Mouse (Mus musculus) limb, embryonic 13.5 days (tissue): ENCODE measurements around the gene Sptb. TPM values are rescaled to one million over a fixed set of nuclear protein-coding genes. Genes with fewer than 3 reads are reported as not detected.
A peak's percentile ranks its signal among the peaks of the same experiment; 100 is the strongest.

Experiments used
- ATAC-seq: fragments of 200-750 bp; cut with Nextera tagmentation; 2 replicates; pipeline ENCODE4 v1.8.0; 2017; ENCODE audit warnings: low read depth, moderate number of reproducible peaks, moderate TSS enrichment; ENCODE audit not compliant: low FRiP score
- H3K27ac ChIP-seq: fragments of 300-500 bp; sonication (generic); 2 replicates; pipeline ENCODE4 v1.5.1; 2015; ENCODE audit warnings: inconsistent platforms, mild to moderate bottlenecking, moderate library complexity
- H3K27me3 ChIP-seq: fragments of 300-500 bp; sonication (generic); 2 replicates; pipeline ENCODE4 v1.6.1; 2015; ENCODE audit warnings: mild to moderate bottlenecking, inconsistent platforms
- H3K36me3 ChIP-seq: fragments of 300-500 bp; sonication (generic); 2 replicates; pipeline ENCODE4 v1.6.1; 2015; ENCODE audit warnings: inconsistent platforms, mild to moderate bottlenecking, moderate library complexity
- H3K4me1 ChIP-seq: fragments of 300-500 bp; sonication (generic); 2 replicates; pipeline ENCODE4 v1.6.1; 2015; ENCODE audit warnings: inconsistent platforms
- H3K4me2 ChIP-seq: fragments of 300-500 bp; sonication (generic); replicated peaks from 2 replicates; pipeline ENCODE4 v1.6.1; 2015; ENCODE audit warnings: inconsistent platforms, mild to moderate bottlenecking, moderate library complexity
- H3K4me3 ChIP-seq: fragments of 300-500 bp; sonication (generic); 2 replicates; pipeline ENCODE4 v1.5.1; 2015; ENCODE audit warnings: moderate library complexity, mild to moderate bottlenecking, inconsistent platforms
- H3K9ac ChIP-seq: fragments of 300-500 bp; sonication (generic); 2 replicates; pipeline ENCODE4 v1.6.1; 2015; ENCODE audit warnings: mild to moderate bottlenecking, inconsistent platforms
- H3K9me3 ChIP-seq: fragments of 300-500 bp; sonication (generic); 2 replicates; pipeline ENCODE4 v1.6.1; 2016; ENCODE audit warnings: inconsistent platforms
- WGBS: fragments of 180-500 bp; shearing (Covaris S2); methylation state at CpG from one replicate; pipeline ENCODE4 v1.1.7; 2015; 5-methylcytosine and 5-hydroxymethylcytosine counted together
- polyA plus RNA-seq: library from polyadenylated mRNA; unstranded; fragments of >200 nt; fragmentation: Nextera tagmentation; extraction: Ambion mirVana; gene quantifications from 2 replicates; pipeline ENCODE4 v1.2.1, GENCODE M21; 2015

The Sptb gene
- polyA plus RNA-seq, 1 experiment from 2014 or later: 0.61 TPM

DNA sequence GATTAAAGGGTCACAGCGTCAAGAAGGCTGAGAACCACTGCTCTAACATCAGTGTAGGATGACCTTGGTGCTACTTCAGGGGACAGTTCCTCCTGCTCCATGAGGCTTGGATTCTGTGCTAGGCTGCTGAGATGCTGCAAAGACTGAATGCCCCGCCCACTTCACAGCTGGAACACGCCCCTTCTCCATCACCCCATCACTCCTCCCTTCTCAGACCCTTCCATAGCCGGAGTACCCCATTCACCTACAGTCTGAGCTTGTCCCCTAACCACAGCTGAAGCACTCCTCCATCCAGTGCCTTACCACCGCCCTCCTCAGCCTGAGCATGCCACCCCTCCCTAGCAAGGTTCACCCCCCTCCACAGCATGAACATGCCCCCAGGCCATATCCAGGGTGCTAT is 90.5 kb downstream of the Sptb start:
- no peak overlapping the region for H3K9ac ChIP-seq
- H3K9me3 ChIP-seq: no peaks in the 10 kb centered on the region
- no peaks in the 10 kb centered on the region for H3K36me3 ChIP-seq
- H3K4me2 ChIP-seq: no peak overlapping the region
- no peak overlapping the region for H3K4me3 ChIP-seq
- 50% methylated on average over 5 of the region's 5 CpGs for WGBS
- H3K27ac ChIP-seq: no peak overlapping the region
- H3K4me1 ChIP-seq: peaks cover 37% of the 10 kb centered on the region
- peak; percentile 21; the same call in 1 of the 2 replicates for ATAC-seq
- H3K27me3 ChIP-seq: no peaks in the 10 kb centered on the region

DNA sequence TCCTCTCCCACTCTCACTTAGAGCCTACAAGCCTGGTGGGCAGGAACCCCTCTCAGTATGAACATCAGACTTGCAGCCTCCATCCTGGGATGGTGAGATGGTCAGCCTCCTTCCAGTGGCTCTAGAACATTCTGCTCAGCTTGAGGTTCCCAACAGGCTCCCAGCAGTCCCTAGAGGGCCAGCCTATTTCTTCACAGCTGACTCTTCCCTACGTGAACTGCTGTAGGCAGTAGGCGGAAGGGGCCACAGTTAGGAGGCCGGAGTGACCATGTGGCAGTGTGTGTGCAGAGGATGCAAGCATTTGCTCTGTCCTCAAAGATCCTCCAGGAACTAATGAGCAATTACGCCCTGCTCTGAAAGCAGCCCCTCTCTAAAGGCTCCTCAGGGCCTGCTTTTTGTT is 92.2 kb downstream of the Sptb start:
- Histone ChIP-seq H3K9me3 (no peaks in the 10 kb centered on the region), H3K4me2 (no peak overlapping the region), H3K27ac (peak overlapping the region; percentile 39; the same call in 1 of the 2 replicates), H3K4me3 (no peak overlapping the region), H3K36me3 (no peaks in the 10 kb centered on the region), H3K4me1 (peaks cover 46% of the 10 kb centered on the region), H3K9ac (no peak overlapping the region), H3K27me3 (no peaks in the 10 kb centered on the region)
- 68% methylated on average over 4 of the region's 4 CpGs for WGBS
- no peak for ATAC-seq

DNA sequence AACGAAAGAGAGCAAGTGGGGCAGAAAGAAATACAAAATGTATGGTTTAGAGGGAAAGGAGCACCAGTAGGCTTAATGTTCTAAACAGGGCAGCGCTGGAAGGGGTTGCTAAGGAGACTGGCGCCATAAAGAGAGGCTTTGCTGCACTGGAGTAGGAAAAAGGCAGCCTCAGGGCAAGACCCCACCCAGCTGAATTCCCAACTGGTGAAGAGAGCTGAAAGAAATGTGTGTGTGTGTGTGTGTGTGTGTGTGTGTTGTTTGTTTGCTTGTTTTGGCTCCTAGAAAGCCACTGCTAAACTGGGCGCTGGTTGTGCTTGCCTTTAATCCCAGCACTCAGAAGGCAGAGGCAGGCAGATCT is 94.8 kb downstream of the Sptb start:
- H3K27me3 ChIP-seq: no peaks in the 10 kb centered on the region

DNA sequence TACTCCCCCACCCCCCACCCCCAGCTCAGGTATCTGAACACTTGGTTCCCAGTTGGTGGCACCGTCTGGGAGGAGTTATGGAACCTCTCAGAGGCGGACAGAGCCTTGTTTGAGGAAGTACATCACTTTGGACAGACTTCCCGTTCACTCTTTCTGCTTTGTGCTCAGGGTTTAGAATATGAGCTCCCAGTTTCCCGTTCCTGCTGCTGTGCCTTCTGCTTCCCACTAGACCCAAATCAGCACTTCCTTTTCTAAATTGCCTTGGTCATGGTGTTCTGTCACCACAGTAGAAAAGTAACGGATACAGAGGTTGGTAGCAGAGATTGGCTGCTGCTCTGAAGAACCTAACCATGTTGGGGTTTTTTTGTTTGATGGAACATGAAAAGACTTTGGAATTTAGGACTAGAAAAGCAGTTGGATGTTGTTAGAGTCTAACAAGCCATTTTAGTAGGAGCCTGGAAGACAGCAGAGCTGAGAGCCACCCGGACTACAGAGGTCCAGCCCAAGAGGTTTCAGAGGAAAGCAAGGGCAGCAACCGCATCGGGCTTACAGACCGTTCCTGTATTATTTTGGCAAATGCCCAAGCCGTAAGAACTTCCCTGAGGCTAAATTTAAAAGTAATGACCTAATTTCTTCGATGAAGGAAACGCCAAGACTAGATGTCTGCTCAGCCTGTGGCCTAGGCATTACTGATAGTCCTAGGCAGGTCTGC is 95.3 kb downstream of the Sptb start:
- peaks cover 40% of the 10 kb centered on the region for H3K4me1 ChIP-seq
- ATAC-seq: no peak
- 29% methylated on average over 12 of the region's 12 CpGs for WGBS
- no peak overlapping the region for H3K4me2 ChIP-seq
- H3K27ac ChIP-seq: peak overlapping the region; percentile 76
- H3K27me3 ChIP-seq: no peaks in the 10 kb centered on the region
- no peak overlapping the region for H3K4me3 ChIP-seq
- H3K36me3 ChIP-seq: no peaks in the 10 kb centered on the region
- H3K9me3 ChIP-seq: no peaks in the 10 kb centered on the region
- H3K9ac ChIP-seq: no peak overlapping the region

More for the DNA sequence above, 94.8 kb downstream of the Sptb start:
- peaks cover 40% of the 10 kb centered on the region for H3K4me1 ChIP-seq
- H3K9ac ChIP-seq: no peak overlapping the region
- 58% methylated on average over 4 of the region's 4 CpGs for WGBS
- H3K27ac ChIP-seq: peak overlapping the region; percentile 76
- no peak for ATAC-seq
- no peaks in the 10 kb centered on the region for H3K36me3 ChIP-seq
- no peaks in the 10 kb centered on the region for H3K9me3 ChIP-seq
- no peak overlapping the region for H3K4me2 ChIP-seq
- no peak overlapping the region for H3K4me3 ChIP-seq

DNA sequence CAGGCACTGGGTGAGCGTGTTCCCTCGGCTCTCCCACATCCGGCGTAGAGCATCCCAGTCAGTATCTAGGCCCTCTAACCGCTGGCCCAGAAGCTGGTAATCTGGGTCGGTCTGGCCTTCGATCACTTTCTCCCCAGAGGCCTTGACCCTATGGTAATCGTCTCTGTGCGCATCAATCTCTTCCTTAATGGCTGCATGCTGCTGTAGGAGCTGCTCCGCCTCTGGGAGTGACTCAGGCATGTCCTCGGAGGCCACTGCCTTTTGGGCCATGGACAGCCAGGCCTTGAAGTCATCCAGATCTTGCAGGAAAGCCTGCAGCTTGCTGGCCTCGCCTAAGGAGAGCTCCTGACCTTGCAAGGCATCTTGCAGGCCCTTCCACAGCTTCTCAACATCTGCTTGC is 97.7 kb downstream of the Sptb start:
- H3K4me1 ChIP-seq: peaks cover 22% of the 10 kb centered on the region
- no peak overlapping the region for H3K27ac ChIP-seq
- WGBS: 86% methylated on average over 12 of the region's 12 CpGs
- H3K27me3 ChIP-seq: 0 out of 2 replicates have a peak, but pooled peaks cover 3% of the 10 kb centered on the region
- H3K9ac ChIP-seq: no peak overlapping the region
- no peaks in the 10 kb centered on the region for H3K9me3 ChIP-seq
- H3K36me3 ChIP-seq: no peaks in the 10 kb centered on the region
- no peak overlapping the region for H3K4me2 ChIP-seq
- ATAC-seq: no peak
- H3K4me3 ChIP-seq: no peak overlapping the region

DNA sequence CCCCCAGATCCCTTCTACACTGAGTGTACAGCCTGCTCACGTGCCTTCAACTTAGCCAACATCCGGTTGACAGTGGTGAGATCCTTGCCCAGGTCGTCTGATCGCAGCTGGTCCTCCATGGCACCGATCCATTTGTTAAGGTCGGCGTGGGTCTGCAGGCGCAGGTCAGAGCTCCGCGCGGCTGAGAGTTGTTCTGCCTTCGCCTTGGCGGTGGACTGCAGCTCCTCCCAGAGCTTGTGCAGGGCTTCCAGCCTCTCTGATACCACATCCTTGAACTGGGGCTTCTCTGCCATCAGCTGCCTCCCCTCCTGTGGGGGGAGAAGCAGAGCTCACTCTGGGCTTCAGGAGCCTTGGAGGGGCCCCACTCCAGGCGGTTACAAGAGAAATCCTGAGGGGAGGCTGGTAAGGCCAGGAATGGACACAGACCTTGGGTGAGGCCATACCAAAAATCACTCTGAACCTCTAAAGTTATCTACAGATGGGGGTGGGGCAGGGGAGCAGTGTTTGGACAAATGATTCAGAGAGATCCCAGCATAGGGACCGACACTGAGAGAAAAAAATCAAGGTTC is 101.3 kb downstream of the Sptb start:
- Histone ChIP-seq H3K27ac (no peak overlapping the region), H3K4me2 (no peak overlapping the region), H3K36me3 (no peaks in the 10 kb centered on the region), H3K27me3 (0 out of 2 replicates have a peak, but pooled peaks cover 3% of the 10 kb centered on the region), H3K9ac (no peak overlapping the region), H3K9me3 (no peaks in the 10 kb centered on the region), H3K4me3 (no peak overlapping the region), H3K4me1 (peaks cover 9% of the 10 kb centered on the region; the same call in 1 of the 2 replicates)
- no peak for ATAC-seq
- 79% methylated on average over 15 of the region's 15 CpGs for WGBS

DNA sequence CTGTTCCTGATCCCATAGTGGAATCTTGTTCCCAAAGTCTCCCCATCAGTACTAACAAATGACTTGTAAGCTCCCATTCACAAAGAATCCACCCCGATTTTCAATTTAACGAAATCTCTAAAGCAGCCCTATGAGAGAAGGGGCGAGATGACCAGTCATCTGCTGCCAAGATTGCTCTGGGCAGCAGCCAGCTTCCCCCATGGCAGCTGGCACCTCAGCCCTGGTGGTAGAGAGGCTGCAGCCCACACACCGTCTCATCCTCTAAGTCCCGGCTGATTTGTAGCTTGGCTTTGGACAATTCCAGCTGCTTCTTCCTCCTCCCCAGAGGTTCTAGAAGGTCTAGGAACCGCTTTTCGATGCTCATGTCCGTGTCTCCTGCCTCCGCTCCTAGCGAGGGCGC is 102.1 kb downstream of the Sptb start:
- Histone ChIP-seq H3K9ac (no peak overlapping the region), H3K4me1 (0 out of 2 replicates have a peak, but pooled peaks cover 6% of the 10 kb centered on the region), H3K27me3 (0 out of 2 replicates have a peak, but pooled peaks cover 3% of the 10 kb centered on the region), H3K36me3 (no peaks in the 10 kb centered on the region), H3K4me3 (no peak overlapping the region), H3K9me3 (no peaks in the 10 kb centered on the region), H3K4me2 (no peak overlapping the region), H3K27ac (no peak overlapping the region)
- no peak for ATAC-seq
- WGBS: 88% methylated on average over 11 of the region's 11 CpGs

DNA sequence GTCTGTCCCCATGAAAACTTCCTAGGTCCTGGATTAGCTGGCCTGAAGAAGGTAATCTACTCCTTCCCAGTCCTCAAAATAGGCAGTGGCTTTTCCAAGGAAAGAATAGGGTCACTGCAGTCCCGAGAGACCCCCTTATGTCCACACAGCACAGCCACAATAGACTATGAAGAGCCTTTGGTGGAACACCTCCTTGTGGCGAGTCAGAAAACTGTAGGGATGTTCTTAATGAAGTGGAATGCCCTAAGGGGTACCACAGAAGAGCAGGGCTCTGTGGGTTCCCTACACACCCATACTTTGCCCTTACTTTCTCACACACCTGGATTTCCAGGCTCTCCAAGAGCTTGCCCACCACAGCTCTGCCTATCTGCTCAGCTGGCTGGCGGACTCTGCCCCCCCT is 104.5 kb downstream of the Sptb start:
- H3K4me2 ChIP-seq: no peak overlapping the region
- H3K9me3 ChIP-seq: no peaks in the 10 kb centered on the region
- H3K27me3 ChIP-seq: 0 out of 2 replicates have a peak, but pooled peaks cover 3% of the 10 kb centered on the region
- H3K27ac ChIP-seq: no peak overlapping the region
- no peaks in the 10 kb centered on the region for H3K36me3 ChIP-seq
- WGBS: 55% methylated on average over 3 of the region's 3 CpGs
- H3K4me3 ChIP-seq: no peak overlapping the region
- H3K9ac ChIP-seq: no peak overlapping the region
- 0 out of 2 replicates have a peak, but pooled peaks cover 6% of the 10 kb centered on the region for H3K4me1 ChIP-seq
- ATAC-seq: no peak

DNA sequence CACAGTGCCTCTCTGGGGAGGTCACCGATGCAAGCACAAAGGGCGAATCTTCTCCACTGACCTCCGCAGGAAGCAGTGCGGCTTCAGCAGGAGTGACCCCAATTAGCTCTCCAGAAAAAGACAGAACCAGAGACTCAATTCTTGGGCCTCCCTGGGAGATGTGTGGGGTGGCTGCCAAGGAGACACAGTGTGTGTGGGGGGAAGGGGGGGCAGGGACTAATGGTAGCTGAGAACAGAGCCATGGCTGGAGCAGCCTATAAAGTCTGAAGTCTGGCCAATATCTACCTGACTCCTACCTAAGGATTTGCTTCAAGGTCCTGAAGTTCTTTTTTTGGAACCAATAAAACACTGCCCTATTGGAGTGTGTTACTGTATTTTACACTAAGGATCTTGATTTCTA is 105.8 kb downstream of the Sptb start:
- ATAC-seq: 0 out of 2 replicates have a peak, but pooled peaks have one; percentile 16
- Histone ChIP-seq H3K4me1 (0 out of 2 replicates have a peak, but pooled peaks cover 6% of the 10 kb centered on the region), H3K4me2 (no peak overlapping the region), H3K4me3 (no peak overlapping the region), H3K9ac (no peak overlapping the region), H3K27me3 (0 out of 2 replicates have a peak, but pooled peaks cover 3% of the 10 kb centered on the region), H3K36me3 (no peaks in the 10 kb centered on the region), H3K9me3 (no peaks in the 10 kb centered on the region), H3K27ac (no peak overlapping the region)
- WGBS: 71% methylated on average over 4 of the region's 4 CpGs

DNA sequence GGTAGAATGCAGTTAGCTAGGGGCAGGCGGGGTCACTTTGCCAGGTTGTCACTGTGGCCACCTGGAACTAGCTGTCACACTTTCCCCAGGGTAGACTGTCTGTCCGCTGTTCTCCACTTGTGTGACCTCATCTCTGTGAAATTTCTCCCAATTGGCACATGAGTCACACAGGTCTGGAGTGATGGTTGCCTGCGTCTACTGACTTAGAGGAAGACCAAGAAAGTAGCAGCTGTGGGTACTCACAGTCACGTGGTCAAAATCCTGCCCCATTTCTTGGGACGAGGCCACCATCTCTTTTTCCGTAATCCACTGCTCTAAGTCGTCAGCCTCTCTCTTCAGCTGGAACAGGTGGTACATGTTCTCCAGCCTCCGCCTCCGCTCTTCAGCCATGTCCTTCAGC is 106.6 kb downstream of the Sptb start:
- Histone ChIP-seq H3K27me3 (0 out of 2 replicates have a peak, but pooled peaks cover 3% of the 10 kb centered on the region), H3K9ac (no peak overlapping the region), H3K4me3 (no peak overlapping the region), H3K4me2 (no peak overlapping the region), H3K27ac (no peak overlapping the region), H3K4me1 (0 out of 2 replicates have a peak, but pooled peaks cover 6% of the 10 kb centered on the region), H3K9me3 (no peaks in the 10 kb centered on the region), H3K36me3 (no peaks in the 10 kb centered on the region)
- peak; percentile 22; the same call in 1 of the 2 replicates for ATAC-seq
- 83% methylated on average over 9 of the region's 9 CpGs for WGBS

DNA sequence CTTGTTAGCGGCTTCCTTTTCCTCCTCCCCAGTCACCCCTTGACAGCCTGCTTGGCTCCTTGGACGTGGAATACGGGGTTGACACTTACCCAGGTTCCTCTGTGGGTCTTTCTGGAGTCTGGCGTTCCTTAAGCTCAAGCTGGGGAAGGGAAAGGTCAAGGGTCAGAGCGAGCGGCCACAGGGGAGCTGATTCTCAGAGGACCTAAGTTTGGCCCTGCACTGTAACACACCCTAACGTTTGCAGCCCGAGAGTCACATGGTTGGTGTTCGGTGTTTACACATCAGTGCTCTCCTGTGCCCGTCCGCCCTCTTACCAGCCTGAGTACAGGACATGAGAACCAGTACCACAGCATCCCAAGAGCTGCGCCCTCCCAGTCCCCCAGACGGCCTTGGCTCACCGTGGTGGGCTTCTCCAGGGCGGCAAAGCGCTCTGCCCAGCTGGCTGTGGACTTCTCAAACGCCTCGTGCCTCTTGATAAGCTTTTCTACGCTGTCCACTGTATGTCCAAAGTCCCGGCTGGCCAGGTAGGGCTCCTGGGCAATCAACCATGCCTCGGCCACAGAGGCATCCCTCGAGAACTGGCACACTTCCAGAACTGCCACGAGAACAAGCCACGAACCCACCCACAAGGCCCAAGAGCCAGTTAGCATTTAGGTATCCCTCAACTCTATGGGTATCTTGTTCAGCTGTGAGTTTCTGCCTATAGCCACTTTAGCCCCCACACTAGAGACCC is 112.0 kb downstream of the Sptb start:
- Histone ChIP-seq H3K27ac (no peak overlapping the region), H3K36me3 (no peaks in the 10 kb centered on the region), H3K9me3 (no peaks in the 10 kb centered on the region), H3K4me3 (no peak overlapping the region), H3K27me3 (peaks cover 5% of the 10 kb centered on the region; the same call in 1 of the 2 replicates), H3K4me2 (no peak overlapping the region), H3K9ac (no peak overlapping the region), H3K4me1 (peaks cover 19% of the 10 kb centered on the region)
- no peak for ATAC-seq
- WGBS: 78% methylated on average over 24 of the region's 24 CpGs

DNA sequence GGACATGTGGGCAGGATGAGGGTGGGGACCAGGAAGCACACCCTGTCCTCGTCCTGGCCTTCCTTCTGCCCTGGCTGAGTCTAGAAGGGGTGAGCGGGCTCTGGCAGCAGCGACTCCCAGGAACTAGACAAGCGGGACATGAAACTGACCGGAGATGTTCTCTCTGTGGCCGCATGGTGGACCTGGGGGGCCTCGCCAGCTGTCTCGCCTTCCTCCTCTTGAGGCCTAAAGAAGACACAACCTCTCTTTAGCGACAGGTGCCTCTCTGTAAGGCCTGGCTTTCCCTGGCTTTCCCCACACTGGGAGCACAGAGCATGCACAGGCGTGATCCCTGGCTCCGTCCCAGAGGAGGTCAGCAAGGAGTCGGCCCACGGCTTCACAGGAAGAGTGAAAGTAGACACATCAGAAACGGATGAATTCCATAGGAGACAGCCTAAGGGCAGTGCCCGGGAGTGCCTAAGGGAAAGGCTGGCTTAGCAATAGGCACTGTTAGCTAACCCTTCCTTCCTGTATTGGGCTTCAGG is 112.7 kb downstream of the Sptb start:
- WGBS: 70% methylated on average over 15 of the region's 15 CpGs
- Histone ChIP-seq H3K9ac (0 out of 2 replicates have a peak overlapping the region, but pooled peaks have one; percentile 19), H3K9me3 (no peaks in the 10 kb centered on the region), H3K4me2 (no peak overlapping the region), H3K27ac (no peak overlapping the region), H3K36me3 (no peaks in the 10 kb centered on the region), H3K27me3 (peaks cover 5% of the 10 kb centered on the region; the same call in 1 of the 2 replicates), H3K4me1 (peaks cover 19% of the 10 kb centered on the region), H3K4me3 (no peak overlapping the region)
- ATAC-seq: no peak
